Mouse (Mus musculus): ENCODE results near the gene Olfr384. TPM values are rescaled to one million over a fixed set of nuclear protein-coding genes. Genes with fewer than 3 reads are reported as not detected.
"Not testable (repeated sequence)": the region's sequence is repeated elsewhere in the genome, so short reads cannot be mapped to it uniquely, and the experiment has no call there.

Olfr384 gene
- polyA plus RNA-seq (2015; fragmentation: Nextera tagmentation; extraction: Ambion mirVana), result not detected in 2 replicates

DNA sequence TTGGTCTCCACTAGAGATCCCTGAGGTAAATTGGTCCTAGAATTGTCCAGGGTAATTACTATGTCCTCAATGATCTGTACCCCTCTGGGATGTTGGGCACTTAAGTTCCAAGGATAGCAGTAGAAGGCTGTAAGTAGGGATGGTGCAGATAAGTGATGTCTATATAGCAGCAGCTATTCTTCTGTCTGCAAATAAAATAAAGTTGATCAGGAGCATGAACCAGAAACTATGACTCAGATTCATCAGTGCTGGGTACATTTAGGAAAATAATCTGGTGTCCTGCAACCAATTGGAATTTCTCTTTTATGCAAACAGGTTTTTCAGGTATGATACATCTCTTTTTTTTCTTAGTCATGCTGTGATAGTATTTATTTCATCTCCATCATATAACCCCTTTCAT lies at the start of gene Olfr384:
TSS of gene Olfr384 (plus strand) at position 301 of the 400 bp plus-strand sequence.
- no peak for ATAC-seq
- Histone ChIP-seq H3K36me3 (ENCODE audit: control insufficient read depth, insufficient read depth) (no peaks in the 10 kb centered on the region), H3K4me1 (replicated peaks; ENCODE audit: control insufficient read depth, insufficient read depth, low read length) (no peaks in the 10 kb centered on the region)

DNA sequence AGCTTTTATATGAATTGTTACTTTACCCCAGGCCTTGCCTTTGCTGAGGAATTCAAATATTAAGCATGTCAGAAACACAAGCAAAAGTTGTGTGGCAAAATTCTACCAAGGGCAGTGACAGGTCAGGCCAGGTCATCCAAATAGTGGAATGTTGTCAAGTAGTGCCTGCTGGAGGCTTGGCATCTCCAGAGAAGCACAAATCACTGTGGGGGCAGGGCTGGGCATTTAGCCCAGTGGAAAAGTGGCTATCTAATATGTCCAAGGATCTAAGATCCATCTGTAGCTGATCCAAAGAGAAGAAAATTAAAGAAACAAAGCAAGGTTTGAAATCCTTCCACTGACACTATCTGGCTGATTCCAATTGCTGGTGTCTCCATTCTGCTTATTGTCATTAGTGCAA lies 18.5 kb upstream of the Olfr384 start:
- Histone ChIP-seq H3K27me3 (replicated peaks; ENCODE audit: control insufficient read depth, insufficient read depth, low read length) (no peaks in the 10 kb centered on the region), H3K9me3 (ENCODE audit: control insufficient read depth, low read length) (peaks cover 6% of the 10 kb centered on the region; the same call in 1 of the 2 replicates), H3K4me2 (ENCODE audit: low read length) (no peak overlapping the region), H3K9ac (replicated peaks; ENCODE audit: low read depth, low read length) (no peak overlapping the region), H3K36me3 (ENCODE audit: control insufficient read depth, insufficient read depth) (no peaks in the 10 kb centered on the region), H3K4me1 (replicated peaks; ENCODE audit: control insufficient read depth, insufficient read depth, low read length) (no peaks in the 10 kb centered on the region), H3K4me3 (replicated peaks; ENCODE audit: low read length) (no peak overlapping the region), H3K27ac (ENCODE audit: low read length) (no peak overlapping the region)
- ATAC-seq, result no peak

More for the DNA sequence above, at the start of gene Olfr384:
- Histone ChIP-seq H3K27ac (ENCODE audit: low read length) (no peak within 1 kb of the TSS), H3K9me3 (ENCODE audit: control insufficient read depth, low read length) (peaks cover 4% of the 10 kb centered on the region; the same call in 1 of the 2 replicates), H3K4me3 (replicated peaks; ENCODE audit: low read length) (no peak within 1 kb of the TSS), H3K9ac (replicated peaks; ENCODE audit: low read depth, low read length) (no peak within 1 kb of the TSS), H3K4me2 (ENCODE audit: low read length) (no peak within 1 kb of the TSS), H3K27me3 (replicated peaks; ENCODE audit: control insufficient read depth, insufficient read depth, low read length) (no peaks in the 10 kb centered on the region)

DNA sequence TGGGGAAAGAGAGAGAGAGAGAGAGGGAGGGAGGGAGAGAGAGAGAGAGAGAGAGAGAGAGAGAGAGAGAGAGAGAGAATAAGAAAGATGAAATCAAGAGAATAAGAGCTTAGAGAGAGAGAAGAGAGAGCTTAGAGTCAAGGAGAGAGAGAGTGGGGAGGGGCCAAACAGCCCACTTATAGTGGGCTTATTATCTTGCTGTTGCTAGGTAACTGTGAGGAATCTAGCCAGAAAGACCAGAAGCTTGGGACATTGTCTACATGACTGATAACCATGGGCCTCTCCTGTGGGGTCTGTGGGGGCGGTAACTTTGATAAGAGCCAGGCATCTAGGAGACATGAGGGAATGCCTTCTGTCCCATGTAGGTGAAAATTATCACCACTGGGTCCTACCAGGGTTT lies 15.2 kb upstream of the Olfr384 start:
- WGBS, result 87% methylated on average over 1 of the region's 1 CpGs
- not testable (repeated sequence) for H3K27me3 ChIP-seq (replicated peaks; ENCODE audit: control insufficient read depth, insufficient read depth, low read length); H3K27ac ChIP-seq (ENCODE audit: low read length); H3K36me3 ChIP-seq (ENCODE audit: control insufficient read depth, insufficient read depth); ATAC-seq; H3K9me3 ChIP-seq (ENCODE audit: control insufficient read depth, low read length); H3K4me3 ChIP-seq (replicated peaks; ENCODE audit: low read length); H3K4me2 ChIP-seq (ENCODE audit: low read length); H3K4me1 ChIP-seq (replicated peaks; ENCODE audit: control insufficient read depth, insufficient read depth, low read length); H3K9ac ChIP-seq (replicated peaks; ENCODE audit: low read depth, low read length)

DNA sequence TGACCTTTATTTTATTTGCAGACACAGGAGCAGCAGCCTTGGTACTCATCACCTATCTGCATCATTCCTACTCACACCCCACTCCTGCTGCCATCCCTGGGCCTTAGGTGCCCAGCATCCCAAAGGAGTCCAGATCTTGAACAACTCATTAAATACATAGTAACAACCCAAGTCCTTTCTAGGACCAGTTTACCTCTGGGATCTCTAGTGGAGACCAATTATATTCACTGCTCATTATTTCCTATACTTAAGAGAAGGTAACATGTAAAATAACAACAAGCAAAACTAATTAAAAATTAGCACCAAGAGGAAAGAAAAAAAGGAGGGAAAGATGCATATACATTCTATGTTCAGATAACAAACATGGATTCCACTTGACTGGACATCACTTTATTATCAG lies 5.5 kb upstream of the Olfr384 start, which contains the start of gene Olfr385:
TSS of gene Olfr385 (minus strand) at position 101 of the 400 bp plus-strand sequence.
- Histone ChIP-seq H3K4me1 (replicated peaks; ENCODE audit: control insufficient read depth, insufficient read depth, low read length) (no peaks in the 10 kb centered on the region), H3K4me2 (ENCODE audit: low read length) (no peak within 1 kb of the TSS), H3K4me3 (replicated peaks; ENCODE audit: low read length) (no peak within 1 kb of the TSS), H3K9ac (replicated peaks; ENCODE audit: low read depth, low read length) (no peak within 1 kb of the TSS), H3K36me3 (ENCODE audit: control insufficient read depth, insufficient read depth) (no peaks in the 10 kb centered on the region), H3K27me3 (replicated peaks; ENCODE audit: control insufficient read depth, insufficient read depth, low read length) (no peaks in the 10 kb centered on the region), H3K9me3 (ENCODE audit: control insufficient read depth, low read length) (peaks cover 4% of the 10 kb centered on the region; the same call in 1 of the 2 replicates), H3K27ac (ENCODE audit: low read length) (no peak within 1 kb of the TSS)
- ATAC-seq, result no peak

Other genes starting within 250 kb of the Olfr384 start
- gene Olfr20, start 247.8 kb upstream of the Olfr384 start, polyA plus RNA-seq (2015; fragmentation: Nextera tagmentation; extraction: Ambion mirVana), result not detected in 2 replicates
- gene Olfr376, start 227.3 kb upstream of the Olfr384 start, polyA plus RNA-seq (2015; fragmentation: Nextera tagmentation; extraction: Ambion mirVana), result not detected in 2 replicates
- not detected in 2 replicates for gene Olfr1, start 199.0 kb upstream of the Olfr384 start, polyA plus RNA-seq (2015; fragmentation: Nextera tagmentation; extraction: Ambion mirVana)
- gene Olfr378, start 170.1 kb upstream of the Olfr384 start, polyA plus RNA-seq (2015; fragmentation: Nextera tagmentation; extraction: Ambion mirVana), result not detected in 2 replicates
- not detected in 2 replicates for gene Olfr380, start 141.1 kb upstream of the Olfr384 start, polyA plus RNA-seq (2015; fragmentation: Nextera tagmentation; extraction: Ambion mirVana)
- not detected in 2 replicates for gene Olfr381, start 107.0 kb upstream of the Olfr384 start, polyA plus RNA-seq (2015; fragmentation: Nextera tagmentation; extraction: Ambion mirVana)
- gene Olfr382, start 81.4 kb upstream of the Olfr384 start, polyA plus RNA-seq (2015; fragmentation: Nextera tagmentation; extraction: Ambion mirVana), result not detected in 2 replicates
- not detected in 2 replicates for gene Olfr385, start 5.6 kb upstream of the Olfr384 start, polyA plus RNA-seq (2015; fragmentation: Nextera tagmentation; extraction: Ambion mirVana)
- gene Zfp735, start 90.2 kb downstream of the Olfr384 start, polyA plus RNA-seq (2015; fragmentation: Nextera tagmentation; extraction: Ambion mirVana), result not detected in 2 replicates
- gene Olfr389, start 182.1 kb downstream of the Olfr384 start, polyA plus RNA-seq (2015; fragmentation: Nextera tagmentation; extraction: Ambion mirVana), result not detected in 2 replicates
- gene Olfr390, start 184.4 kb downstream of the Olfr384 start, polyA plus RNA-seq (2015; fragmentation: Nextera tagmentation; extraction: Ambion mirVana), result not detected in 2 replicates
- not detected in 2 replicates for gene Olfr391-ps, start 204.5 kb downstream of the Olfr384 start, polyA plus RNA-seq (2015; fragmentation: Nextera tagmentation; extraction: Ambion mirVana)
- not detected in 2 replicates for gene Olfr392, start 218.5 kb downstream of the Olfr384 start, polyA plus RNA-seq (2015; fragmentation: Nextera tagmentation; extraction: Ambion mirVana)

All from forebrain, embryonic 16.5 days (tissue).